Mouse (Mus musculus) olfactory bulb, adult 2 months (tissue): ENCODE measurements around the gene Dcdc2a.

Experiments used
- CTCF ChIP-seq: fragments of 200-500 bp; IDR thresholded peaks from 2 replicates; pipeline ENCODE4 v1.5.1; 2012; ENCODE audit warnings: low read depth, mild to moderate bottlenecking, low read length, moderate library complexity; ENCODE audit not compliant: insufficient read depth
- POLR2A ChIP-seq: fragments of 200-500 bp; IDR thresholded peaks from 2 replicates; pipeline ENCODE4 v1.6.1; 2012; ENCODE audit warnings: mild to moderate bottlenecking, low read depth, low read length, moderate library complexity; ENCODE audit not compliant: insufficient read depth

GRCm38 (mm10) chr13:25097348-25097747 lies 41.5 kb downstream of the Dcdc2a start:
- TF ChIP-seq CTCF (no peak), POLR2A (no peak)
